Mouse (Mus musculus): ENCODE measurements around the gene Nxn. TPM values are rescaled to one million over a fixed set of nuclear protein-coding genes. Genes with fewer than 3 reads are reported as not detected.

Nxn gene
- total RNA-seq, 2 experiments from 2014 or later: 8.7 to 15.1 TPM

GRCm38 (mm10) chr11:76337236-76337635 lies 61.7 kb downstream of the Nxn start:
- ATAC-seq (ENCODE audit: poor library complexity, severe bottlenecking): no peak

- no peak for ATAC-seq (ENCODE audit: poor library complexity, severe bottlenecking)
Observed at GRCm38 (mm10) chr11:76336224-76336623, 62.7 kb downstream of the Nxn start.

DNA sequence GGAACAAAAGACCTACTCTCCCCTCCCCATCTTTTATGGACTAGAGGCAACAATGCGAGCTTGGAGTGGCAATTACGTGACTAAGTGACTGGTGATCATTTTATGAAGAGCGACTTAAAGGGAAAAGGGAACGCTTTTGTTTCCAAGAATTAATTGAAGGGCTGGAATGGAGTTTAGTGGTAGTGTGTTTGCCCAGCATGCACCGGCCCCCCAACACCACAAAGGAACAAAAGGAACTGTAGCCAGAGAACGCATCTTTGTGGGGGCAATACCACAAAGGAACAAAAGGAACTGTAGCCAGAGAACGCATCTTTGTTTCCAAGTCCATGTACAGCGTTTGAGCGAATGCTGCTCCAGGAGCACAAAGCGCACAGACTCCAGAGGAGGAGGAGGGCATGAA lies 64.0 kb downstream of the Nxn start:
- no peak for ATAC-seq (ENCODE audit: poor library complexity, severe bottlenecking)

GRCm38 (mm10) chr11:76332240-76332639 lies 66.7 kb downstream of the Nxn start:
- ATAC-seq (ENCODE audit: poor library complexity, severe bottlenecking): no peak

- ATAC-seq (ENCODE audit: poor library complexity, severe bottlenecking): no peak
Observed at GRCm38 (mm10) chr11:76328522-76329290, 70.2 kb downstream of the Nxn start.

- peak; percentile 77 for ATAC-seq (ENCODE audit: poor library complexity, severe bottlenecking)
Observed at GRCm38 (mm10) chr11:76328084-76328483, 70.9 kb downstream of the Nxn start.

GRCm38 (mm10) chr11:76326672-76327071 lies 72.3 kb downstream of the Nxn start:
- no peak for ATAC-seq (ENCODE audit: poor library complexity, severe bottlenecking)

- ATAC-seq (ENCODE audit: poor library complexity, severe bottlenecking): no peak
Observed at GRCm38 (mm10) chr11:76326051-76326450, 72.9 kb downstream of the Nxn start.

DNA sequence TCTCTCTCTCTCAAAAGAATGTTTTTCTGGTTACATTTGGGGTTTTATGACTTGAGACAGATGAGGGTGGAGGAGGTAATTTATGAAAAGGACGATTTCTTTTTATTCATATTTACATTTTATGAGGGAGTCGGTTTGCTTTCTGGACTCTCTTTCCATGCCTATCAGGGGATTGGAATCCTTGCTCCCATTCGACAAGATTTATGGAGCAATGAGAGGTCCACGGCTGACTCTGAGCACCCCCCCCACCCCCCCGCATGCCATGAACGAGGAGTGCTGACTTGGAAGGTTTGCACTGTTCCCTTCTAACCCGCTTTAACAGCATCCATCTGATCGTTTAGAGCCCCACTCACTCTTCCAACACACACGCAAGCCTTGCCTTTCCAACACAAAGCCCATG lies 74.1 kb downstream of the Nxn start:
- ATAC-seq (ENCODE audit: poor library complexity, severe bottlenecking): no peak

GRCm38 (mm10) chr11:76324207-76324606 lies 74.7 kb downstream of the Nxn start:
- ATAC-seq (ENCODE audit: poor library complexity, severe bottlenecking): no peak

GRCm38 (mm10) chr11:76322939-76323338 lies 76.0 kb downstream of the Nxn start:
- ATAC-seq (ENCODE audit: poor library complexity, severe bottlenecking): no peak

DNA sequence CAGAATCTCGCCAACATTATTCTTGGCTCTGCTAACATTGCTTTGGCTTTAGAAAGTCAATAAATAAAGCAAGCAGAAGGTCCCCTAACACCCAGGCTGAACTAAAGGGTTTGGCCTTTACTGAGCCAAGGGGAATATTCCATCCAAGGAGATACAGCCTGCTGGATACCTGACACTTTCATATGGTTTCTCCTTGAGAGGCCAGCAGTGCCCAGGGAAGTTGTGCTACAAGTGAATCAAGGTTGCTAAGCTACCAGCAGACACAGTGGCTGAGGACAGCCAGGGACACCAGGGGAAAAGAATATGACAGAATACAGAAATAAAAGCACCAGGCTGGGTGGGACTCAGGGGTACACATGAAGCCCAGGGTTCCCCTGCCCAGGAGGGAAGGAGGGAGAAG lies 76.9 kb downstream of the Nxn start:
- no peak for ATAC-seq (ENCODE audit: poor library complexity, severe bottlenecking)

GRCm38 (mm10) chr11:76320475-76320874 lies 78.5 kb downstream of the Nxn start:
- ATAC-seq (ENCODE audit: poor library complexity, severe bottlenecking): no peak

DNA sequence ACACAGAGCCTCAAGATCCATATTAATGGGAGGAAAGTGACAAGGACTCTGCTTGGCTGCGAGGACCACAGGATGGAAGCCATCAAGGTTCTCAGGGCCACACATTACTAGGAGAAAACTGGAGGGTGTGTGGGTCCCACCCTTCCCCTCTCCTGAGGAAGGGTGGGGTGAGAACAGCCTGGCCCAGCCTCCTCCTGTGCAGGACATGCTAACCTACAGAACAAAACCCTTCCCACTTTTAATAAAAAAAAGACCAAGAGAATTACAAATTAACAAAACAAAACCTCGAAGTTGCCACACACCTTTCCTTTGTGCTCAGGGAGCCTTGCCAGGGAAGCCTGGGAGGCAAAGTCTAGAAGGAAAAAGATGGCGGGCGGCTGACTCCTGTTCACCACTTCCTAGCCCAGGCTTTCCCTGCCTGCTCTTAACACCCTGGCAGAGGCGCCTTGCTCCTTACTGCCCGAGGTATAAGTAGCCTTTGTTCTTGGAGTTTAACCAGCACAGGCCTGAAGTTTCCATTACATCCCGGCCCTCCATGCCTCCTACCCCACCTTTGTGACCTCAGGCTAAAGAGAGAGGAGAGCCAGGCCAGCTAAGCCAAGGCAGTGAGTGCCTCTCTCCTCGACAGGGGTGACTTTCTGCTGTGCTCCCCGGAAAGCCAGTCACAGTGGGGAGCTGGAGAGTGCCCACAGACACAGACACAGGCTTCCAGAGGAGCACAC lies 79.1 kb downstream of the Nxn start:
- ATAC-seq (ENCODE audit: poor library complexity, severe bottlenecking): no peak

- no peak for ATAC-seq (ENCODE audit: poor library complexity, severe bottlenecking)
Observed at GRCm38 (mm10) chr11:76317904-76318303, 81.0 kb downstream of the Nxn start.

- ATAC-seq (ENCODE audit: poor library complexity, severe bottlenecking): no peak
Observed at GRCm38 (mm10) chr11:76315785-76316444, 83.0 kb downstream of the Nxn start.

- peak; percentile 60; the same call in 1 of the 2 replicates for ATAC-seq (ENCODE audit: poor library complexity, severe bottlenecking)
Observed at GRCm38 (mm10) chr11:76314741-76315140, 84.2 kb downstream of the Nxn start.

GRCm38 (mm10) chr11:76314140-76314539 lies 84.8 kb downstream of the Nxn start:
- no peak for ATAC-seq (ENCODE audit: poor library complexity, severe bottlenecking)

DNA sequence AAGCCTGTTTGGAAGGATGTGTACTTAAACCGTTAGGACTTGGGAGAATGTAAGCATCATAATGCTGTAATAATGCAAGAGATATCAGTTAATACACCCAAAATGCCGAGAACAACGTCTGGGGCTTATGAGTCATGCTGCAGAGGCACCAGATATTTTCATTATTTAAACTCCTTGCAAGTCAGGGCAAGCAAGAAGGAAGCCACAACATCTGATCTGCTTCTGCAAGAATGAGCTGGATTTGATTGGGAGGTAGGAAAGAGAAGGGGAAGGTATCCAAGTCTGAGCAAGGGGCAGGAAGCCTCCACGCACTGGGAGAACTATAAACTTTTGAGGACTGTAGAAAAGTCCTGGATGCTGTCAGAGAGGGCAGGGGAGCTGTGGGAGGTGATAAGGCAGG lies 86.1 kb downstream of the Nxn start:
- ATAC-seq (ENCODE audit: poor library complexity, severe bottlenecking): no peak

GRCm38 (mm10) chr11:76311224-76312000 lies 87.5 kb downstream of the Nxn start:
- ATAC-seq (ENCODE audit: poor library complexity, severe bottlenecking): no peak

DNA sequence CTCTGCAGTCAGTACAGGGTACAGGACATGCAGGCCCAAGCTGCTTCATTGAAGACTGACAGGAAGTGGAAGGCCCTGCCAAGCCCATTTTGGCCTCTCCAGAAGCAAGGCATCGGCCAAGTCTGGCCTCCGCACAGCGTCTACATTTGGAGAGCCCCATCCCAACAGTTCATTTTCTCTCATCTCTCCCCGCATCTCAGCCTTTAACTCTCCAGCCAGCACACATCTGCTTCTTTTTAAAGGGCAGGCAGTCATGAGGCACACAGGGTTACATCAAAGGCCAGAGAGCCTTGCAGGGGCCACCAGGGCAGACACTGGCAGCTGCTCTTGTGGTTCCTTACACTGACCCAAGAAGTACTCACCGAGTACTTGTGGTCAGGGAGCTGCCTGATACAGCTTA lies 89.1 kb downstream of the Nxn start:
- no peak for ATAC-seq (ENCODE audit: poor library complexity, severe bottlenecking)

Data from megakaryocyte, adult 5-6 weeks (primary cell).